Mouse (Mus musculus) heart, adult 11 months (tissue): Measurements from ENCODE around the gene Shank2.

Source experiments
- DNase-seq: peaks from one replicate; pipeline ENCODE4 v3.0.0; 2022

Shank2 gene

GRCm38 (mm10) chr7:144031611-144032010, 29.9 kb downstream of the Shank2 start:
- no peak for DNase-seq

- DNase-seq: no peak
Observed at GRCm38 (mm10) chr7:144037541-144037940, 35.8 kb downstream of the Shank2 start.

GRCm38 (mm10) chr7:144037966-144038669, 36.4 kb downstream of the Shank2 start:
- peak; percentile 93 for DNase-seq

GRCm38 (mm10) chr7:144038741-144039140, 37.0 kb downstream of the Shank2 start:
- DNase-seq: no peak

DNA sequence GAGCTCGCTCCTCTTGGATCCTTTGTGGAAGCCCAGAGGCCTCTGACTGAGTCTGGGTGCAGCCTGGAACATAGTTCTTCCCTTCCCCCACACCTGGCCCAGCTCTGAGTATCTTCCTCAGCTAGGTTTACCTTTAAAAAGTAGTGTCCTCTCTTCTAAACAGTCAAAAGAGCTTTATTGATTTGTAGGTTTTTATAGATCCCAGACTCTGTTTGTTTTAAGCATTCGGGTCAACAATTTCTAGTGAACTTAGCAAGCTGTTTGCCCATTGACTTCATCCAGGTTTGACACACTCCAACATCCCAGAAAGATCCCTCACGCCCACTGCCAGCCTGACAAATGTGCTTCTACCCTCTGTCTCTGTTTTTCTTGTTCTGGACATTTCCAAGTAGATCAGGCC, 38.6 kb downstream of the Shank2 start:
- no peak for DNase-seq

DNA sequence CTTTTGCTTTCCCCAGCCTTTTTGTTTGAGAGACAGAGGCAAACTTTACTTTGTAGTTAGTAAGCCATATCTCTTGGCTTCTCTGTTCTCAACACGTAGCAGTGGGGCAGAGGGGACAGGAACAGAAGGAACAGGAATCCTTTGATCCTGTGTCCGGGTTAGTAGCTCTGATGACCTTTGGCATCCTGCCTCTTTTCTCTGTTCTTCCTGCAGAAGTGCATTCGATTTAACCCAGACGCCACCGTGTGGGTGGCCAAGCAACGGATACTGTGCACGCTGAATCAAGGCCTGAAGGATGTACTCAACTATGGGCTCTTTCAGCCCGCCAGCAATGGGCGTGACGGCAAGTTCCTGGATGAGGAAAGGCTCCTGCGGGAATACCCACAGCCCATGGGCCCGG, 50.3 kb downstream of the Shank2 start:
- no peak for DNase-seq

- peak; percentile 71 for DNase-seq
Observed at GRCm38 (mm10) chr7:144055188-144055587, 53.5 kb downstream of the Shank2 start.

DNA sequence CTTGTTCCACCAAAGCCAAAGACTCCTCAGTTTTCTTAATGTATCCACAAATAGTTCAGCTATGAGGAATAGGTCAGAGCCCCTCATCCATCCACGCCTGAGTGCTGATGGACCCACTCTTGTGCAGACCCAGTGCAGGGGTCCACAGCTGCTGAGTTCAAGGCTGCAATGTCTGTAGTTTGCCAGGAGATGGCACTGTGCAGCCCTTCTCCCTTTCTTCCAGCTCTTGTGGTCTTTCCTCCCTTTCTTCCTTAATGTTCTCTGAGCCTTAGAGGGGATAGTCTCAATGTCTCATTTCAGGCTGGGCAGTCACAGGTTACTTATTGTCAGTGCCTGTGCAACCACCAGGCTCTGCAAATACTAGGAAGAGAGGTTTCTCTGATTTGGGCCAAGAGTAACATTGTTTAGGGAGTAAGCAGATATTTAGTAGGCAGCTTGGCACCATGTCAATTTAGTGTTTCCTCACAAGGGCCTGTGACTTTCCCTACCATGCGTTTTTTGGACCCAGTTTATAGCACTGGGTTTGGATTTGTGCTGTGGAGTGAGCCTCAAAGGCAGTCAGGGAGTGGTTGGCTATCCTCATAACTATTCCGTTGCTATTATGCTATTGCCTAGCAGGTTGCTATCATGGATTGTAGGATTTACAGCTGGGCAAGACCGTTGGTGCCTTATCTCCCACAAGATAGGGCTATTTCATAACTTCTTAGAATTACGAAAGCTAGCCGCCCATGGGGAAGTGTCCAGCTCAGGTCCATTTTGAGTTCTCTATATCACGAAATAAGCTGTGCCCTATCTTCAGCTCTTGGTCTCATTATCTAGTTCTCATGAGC, 54.2 kb downstream of the Shank2 start:
- DNase-seq: no peak

- no peak for DNase-seq
Observed at GRCm38 (mm10) chr7:144070162-144070949, 68.6 kb downstream of the Shank2 start.

GRCm38 (mm10) chr7:144072219-144072618, 70.5 kb downstream of the Shank2 start:
- no peak for DNase-seq

- no peak for DNase-seq
Observed at GRCm38 (mm10) chr7:144072856-144073255, 71.1 kb downstream of the Shank2 start.

DNA sequence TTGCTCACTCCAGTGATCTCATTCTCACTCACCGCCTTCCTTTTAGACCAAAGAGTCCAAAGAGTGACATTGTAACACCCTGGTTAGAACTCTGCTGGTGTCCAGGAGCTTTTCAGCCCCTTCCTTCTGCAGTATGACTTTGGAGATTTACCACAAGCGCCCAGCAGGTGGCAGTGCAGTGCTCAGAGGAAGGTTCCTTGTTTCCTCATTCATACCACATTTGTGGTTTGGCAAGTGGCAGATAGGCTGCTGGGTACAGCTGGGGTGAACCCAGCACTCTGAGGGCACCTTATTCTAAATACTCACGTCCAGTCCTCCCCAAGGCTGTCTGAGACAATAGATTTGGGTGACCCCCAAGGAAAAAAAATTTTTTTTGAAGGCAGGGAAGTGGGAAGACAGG, 73.0 kb downstream of the Shank2 start:
- no peak for DNase-seq

GRCm38 (mm10) chr7:144078661-144079060, 76.9 kb downstream of the Shank2 start:
- no peak for DNase-seq

DNA sequence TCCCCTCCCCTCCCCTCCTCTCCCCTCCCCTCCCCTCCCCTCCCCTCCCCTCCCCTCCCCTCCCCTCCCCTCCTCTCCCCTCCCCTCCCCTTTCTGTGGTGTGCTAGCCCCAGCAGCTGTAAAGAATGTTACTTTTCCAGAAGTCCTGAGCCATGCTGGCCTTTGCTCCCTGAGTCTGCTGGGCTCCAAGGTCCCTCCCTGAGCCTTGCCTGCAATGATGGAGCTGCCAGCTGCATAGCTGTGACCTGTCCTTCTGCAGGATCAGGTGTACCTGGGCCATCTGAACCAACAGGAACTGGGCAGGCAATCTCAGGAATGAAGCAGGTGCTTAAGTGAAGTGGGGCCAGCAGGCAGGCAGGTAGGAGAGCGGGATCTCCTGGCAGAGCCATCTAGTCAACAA, 78.1 kb downstream of the Shank2 start:
- DNase-seq: no peak

- DNase-seq: no peak
Observed at GRCm38 (mm10) chr7:144081448-144081847, 79.7 kb downstream of the Shank2 start.

DNA sequence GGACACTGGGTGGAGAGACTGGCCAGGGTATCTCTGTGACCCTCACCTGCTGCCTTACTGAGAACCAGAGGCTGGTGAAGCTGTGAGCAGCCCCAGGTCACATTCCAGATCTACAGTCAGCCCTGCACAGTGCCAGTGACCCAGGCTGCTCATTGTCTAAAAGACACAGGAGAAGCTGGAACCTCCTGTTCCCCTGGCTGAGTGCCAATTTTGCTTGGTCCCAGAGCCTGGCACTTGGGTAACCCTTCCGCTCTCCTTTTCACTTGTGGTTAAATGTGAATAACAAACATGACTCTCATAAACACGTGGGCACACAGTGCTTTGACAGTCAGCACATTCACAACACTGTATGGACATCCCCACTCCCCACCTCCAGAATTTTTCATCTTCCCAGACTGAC, 80.2 kb downstream of the Shank2 start:
- no peak for DNase-seq

DNA sequence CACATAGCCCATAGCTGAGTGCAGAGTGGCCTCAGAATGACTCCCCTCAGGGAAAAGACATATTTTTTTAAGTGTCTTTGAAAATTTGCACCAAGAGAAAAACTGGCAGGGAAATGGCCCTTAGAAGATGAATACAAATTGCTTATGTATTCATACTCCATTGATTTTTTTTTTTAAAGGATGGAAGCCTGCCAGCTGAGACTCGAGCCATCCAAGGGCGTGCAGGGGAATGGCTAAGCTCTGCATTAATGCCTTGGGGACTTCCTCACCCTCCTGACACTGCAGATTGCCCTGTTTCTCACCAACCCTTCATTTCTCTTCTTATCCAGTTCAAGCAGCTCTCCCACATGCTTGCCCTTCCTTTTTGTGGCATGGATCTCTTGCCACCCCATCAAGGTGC, 85.5 kb downstream of the Shank2 start:
- no peak for DNase-seq

GRCm38 (mm10) chr7:144094132-144094531, 92.4 kb downstream of the Shank2 start:
- no peak for DNase-seq

DNA sequence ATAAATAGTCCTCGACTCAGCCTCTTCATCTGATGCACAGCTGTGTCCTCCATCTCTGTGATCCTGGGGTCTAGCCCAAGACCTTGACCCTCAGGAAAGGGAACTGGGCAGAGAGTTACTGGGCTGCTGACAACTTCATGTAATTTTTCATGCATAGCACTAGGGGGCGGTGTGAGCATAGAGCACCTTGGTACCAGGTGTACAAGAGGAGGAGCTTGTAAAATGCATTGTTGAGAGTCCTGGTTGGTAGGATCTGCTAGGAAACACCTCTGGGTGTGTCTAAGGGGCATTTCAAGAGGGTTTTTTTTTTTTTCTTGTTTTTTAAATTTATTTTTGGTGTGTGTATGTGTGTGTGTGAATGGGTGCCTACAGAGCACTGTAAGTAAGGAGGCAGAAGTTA, 95.6 kb downstream of the Shank2 start:
- no peak for DNase-seq

DNA sequence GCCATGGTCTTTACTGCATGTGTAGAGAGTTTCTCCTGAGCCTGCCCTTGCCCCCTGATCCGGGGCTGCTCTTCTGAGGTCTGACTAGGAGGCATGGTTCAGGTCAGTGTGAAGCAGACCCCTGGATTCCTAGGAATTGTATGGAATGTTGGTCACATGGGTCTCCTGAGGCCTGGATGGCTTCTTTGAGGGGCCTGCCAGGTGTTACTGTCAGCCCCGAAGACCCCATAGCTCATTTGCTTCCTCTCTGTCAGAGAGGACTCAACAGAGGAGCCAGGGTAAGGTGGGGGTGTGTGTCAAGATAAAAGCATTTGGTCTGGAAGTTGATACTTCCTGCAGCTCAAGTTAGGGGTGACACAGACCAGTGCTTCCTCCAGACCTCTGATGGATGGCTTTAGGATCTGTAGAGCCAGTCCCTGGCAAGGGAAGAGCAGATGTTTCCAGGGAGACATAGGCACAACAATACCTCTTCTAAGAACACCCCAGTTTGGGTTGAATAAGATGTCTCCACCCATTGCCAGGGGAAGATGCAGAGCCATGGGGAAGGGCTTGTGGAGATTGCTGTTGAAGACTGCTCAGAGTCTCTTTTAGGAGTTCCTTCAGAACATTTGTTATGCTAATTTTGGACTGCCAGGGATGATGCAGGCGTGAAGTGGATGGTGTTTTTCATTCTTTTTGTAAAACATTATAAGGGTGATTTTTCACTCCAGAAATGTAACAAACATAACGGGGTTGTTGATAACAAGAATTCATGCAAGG, 100.7 kb downstream of the Shank2 start:
- DNase-seq: no peak

GRCm38 (mm10) chr7:144105952-144106351, 104.2 kb downstream of the Shank2 start:
- no peak for DNase-seq

DNA sequence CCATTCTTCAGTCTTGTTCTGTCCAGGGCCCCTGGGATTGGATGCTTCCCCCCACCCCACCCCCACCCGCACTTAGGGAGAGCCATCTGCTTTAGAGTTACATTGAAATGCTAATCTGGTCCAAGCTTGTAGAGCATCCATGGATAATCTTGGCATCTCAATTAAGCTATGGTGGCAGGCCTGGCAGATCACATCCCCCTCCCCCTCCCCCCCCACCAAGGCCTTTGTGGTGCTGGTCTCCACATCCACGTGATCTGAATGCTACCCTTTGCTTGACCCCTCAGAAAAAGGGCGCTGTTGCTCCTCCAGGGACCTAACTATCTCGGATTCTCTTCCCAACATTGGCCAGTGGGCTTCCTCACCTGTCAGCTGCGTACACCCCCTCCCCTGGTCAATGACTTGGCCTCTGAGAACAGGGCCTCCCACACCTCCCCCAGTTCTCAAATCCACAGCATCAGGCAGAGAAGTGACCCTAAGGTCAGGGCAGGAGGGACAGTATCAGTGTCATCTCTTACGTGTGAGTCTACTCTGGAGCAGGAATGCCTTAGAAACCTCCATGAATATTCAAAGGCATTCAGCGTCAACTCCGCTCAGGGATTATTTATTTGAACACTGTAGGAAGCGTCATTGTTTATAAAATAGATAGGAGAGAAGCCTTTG, 104.8 kb downstream of the Shank2 start:
- DNase-seq: no peak
